Mouse (Mus musculus): Measurements from ENCODE around the gene Ankrd2.
A peak's percentile ranks its signal among the peaks of the same experiment; 100 is the strongest.

Ankrd2 gene

DNA sequence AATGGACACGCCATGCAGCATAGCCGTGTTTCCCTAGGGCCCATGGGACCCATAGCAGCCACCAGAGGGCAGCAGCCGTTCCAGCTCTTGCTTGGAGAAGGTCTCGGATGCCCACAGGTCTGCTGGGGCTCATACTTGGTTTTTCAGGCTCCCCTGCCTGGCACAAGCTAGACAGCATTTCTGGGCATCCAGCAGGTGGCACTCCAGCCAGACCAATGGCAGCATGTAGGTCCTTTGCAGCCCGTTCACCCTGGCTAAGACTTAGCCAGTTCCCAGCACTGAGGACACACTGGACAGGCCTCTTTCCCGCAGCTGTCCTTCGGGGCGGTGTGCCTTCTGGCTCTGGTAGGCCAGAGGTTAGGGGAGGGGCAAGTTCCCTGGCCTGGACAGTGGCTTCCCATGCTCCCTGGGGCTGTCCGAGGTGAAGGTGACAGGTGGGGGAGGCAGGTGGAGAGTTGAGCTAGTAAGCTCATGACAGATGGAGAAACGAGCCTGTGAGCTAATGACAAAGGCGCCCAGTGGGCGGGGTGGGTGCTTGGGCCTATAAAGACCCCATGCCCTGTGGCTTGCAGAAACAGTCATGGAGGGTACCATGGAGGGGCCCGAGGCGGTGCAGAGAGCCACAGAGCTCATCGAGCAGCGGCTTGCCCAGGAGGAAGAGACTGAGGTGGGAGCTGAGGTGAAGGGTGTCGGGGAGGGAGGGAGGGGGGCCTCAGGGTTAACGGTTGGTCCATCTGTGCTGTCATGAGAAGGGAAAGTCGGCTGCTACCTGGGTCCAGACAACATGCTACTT is at the start of gene Ankrd2:
Gene Ankrd2 (plus strand): TSS at position 545 of the 793 bp plus-strand sequence.
- peak; percentile 93 for DNase-seq (ENCODE audit: low spot score)

DNA sequence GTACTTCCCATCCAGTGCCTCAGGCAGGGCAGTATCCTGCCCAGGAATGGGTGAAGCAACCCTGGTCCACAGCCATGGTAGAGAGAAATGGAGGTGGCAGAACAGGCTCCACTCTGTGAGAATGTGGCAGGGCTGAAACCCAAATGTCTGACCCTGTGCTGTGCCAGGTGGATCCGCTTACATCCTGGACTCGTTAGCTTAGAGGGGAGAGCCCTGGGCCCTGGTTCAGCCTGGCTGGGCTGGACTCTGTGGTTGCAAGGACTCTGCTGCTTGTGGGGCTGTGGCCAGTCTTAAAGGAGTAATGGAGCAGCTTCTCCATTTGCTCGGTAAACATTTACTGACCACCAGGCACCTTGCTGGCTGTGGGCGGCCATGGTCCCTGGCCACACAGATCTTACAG is 48.6 kb upstream of the Ankrd2 start:
- DNase-seq (ENCODE audit: low spot score): no peak

DNA sequence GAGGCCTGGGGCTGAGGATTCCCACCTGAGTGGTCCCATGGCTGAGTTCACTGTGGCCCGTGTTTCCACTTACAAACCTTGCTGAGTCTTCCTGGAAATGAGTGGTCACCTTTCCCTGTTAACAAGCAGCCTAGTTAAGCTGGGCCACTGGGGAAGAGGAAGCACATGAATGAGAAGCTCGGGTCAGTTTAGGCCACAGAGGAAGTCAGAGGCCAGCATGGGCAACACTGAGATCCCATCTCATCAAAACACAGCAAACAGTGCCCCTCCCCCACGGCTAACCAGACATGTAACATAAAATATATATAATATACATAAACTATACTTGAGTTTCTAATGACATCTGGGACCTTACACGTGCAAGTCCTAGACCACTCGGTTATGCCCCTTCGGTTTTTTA is 46.0 kb upstream of the Ankrd2 start:
- no peak for DNase-seq (ENCODE audit: low spot score)

DNA sequence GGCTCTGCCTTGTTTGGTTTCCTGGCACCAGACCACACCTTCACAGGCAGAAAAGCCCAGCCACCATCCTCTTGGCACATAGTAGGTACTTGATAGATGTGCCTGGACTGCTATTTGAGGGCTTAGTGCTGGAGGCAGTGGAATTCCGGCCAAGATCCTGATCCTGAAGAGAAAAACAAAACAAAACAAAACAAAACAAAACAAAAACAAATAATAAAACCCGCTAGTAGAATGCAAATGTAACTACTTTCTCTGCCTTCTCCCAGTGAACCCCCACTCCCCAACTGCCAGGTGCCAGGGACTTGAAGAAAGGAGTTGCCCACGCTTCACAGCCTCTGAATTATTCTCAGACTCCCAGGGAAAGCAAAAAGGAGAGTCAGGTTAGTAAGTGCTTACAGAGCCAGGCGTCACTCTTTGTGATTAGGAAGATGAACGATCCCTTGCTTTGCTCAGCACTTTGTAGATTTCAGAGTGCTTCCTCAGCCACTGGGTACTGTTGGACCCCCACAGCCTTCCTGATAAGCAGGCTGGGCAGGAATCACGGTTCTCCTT is 43.8 kb upstream of the Ankrd2 start:
- no peak for DNase-seq (ENCODE audit: low spot score)

DNA sequence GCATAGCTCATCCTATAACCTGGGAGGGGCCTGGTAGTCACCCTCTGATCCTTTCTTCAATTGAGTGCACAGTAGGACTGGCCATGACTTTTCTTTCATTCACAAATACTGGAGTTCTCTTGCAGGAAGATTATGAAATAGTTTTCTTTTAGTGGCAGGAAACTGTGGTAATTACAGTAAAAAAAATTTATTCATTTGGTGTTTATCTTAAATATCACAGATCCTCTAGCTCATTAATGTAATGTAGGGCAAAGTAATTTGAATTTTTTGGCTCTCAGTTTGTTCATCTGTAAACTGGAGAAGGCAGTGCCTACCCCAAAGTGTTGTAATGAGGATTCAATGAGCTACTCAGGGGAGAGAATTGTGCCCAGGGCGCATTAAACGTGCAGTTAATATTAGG is 42.8 kb upstream of the Ankrd2 start:
- no peak for DNase-seq (ENCODE audit: low spot score)

DNA sequence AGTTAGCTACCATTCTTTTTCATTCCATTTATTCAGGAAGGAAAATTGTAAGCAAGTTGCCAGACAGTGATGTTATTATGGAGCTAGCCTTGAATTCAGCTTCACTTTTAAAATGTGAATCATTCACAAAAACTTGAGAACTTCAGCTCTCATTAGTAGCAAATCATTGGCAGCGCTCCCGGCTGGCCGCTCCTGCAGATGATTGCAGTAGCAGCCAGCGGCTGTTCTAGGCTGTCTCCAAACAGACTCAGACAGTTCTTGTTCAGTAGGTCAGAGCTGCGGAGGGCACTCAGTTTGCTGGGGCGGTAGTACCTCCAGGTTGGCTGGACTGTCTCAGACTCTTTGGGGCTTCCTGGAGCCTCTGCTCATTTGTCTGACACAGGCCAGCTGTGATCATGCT is 42.3 kb upstream of the Ankrd2 start:
- DNase-seq (ENCODE audit: low spot score): peak; percentile 57

DNA sequence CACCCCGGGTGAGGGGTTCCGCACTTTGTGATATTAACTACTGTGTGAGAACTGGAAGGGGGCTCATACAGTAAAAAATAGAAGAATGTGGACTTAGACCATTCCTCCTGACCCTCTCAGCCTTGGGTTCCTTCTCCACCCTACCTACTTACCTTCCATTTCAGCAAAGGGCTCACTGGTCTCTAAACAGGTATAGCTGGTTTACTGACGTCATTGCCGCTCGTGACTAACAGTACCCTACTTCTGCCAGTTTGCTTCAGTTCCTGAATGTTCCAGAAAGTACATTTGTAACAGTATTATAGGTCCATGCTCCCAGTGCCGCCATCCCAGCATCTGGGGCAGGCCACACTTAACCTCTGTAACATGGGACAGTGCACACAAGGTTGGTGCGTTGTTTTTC is 41.8 kb upstream of the Ankrd2 start:
- DNase-seq (ENCODE audit: low spot score): no peak

DNA sequence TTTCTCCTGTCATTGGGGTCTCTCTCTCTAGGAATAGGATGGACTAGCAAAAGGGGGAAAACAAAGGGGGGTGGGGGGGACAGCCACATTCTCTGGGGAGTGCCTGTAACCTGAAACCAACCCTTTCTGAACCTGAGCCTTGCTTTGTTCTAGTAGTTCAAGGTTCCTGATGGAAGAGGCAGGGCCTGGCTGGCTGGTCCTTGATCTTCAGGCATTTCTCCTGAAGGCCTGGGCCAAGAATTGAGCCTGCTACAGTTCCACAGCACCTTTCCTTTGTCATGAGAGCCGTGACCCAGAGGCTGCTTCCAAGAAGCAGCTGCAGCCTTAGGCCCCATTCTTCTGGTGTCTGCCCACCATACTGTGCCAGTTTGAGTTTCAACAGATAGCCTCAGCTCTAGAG is 40.3 kb upstream of the Ankrd2 start:
- no peak for DNase-seq (ENCODE audit: low spot score)

DNA sequence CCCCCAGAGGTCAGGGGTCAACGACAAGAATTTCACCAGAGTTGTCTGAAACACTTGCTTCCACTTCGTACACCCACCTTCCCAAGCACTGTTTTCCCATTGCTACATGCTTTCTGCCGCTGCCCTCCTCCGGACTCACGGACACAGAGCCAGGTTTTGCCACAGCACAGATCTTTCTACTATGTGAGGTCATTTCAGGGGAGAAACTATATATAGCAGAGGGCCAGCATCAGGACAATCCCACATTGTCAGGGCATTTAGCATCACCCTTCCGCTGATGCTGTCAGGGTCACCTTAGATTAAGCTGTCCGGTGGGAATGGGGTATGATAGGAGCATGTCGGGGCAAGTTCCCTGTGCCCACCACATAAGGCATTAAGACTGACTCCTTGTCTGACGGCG is 38.7 kb upstream of the Ankrd2 start:
- DNase-seq (ENCODE audit: low spot score): no peak

DNA sequence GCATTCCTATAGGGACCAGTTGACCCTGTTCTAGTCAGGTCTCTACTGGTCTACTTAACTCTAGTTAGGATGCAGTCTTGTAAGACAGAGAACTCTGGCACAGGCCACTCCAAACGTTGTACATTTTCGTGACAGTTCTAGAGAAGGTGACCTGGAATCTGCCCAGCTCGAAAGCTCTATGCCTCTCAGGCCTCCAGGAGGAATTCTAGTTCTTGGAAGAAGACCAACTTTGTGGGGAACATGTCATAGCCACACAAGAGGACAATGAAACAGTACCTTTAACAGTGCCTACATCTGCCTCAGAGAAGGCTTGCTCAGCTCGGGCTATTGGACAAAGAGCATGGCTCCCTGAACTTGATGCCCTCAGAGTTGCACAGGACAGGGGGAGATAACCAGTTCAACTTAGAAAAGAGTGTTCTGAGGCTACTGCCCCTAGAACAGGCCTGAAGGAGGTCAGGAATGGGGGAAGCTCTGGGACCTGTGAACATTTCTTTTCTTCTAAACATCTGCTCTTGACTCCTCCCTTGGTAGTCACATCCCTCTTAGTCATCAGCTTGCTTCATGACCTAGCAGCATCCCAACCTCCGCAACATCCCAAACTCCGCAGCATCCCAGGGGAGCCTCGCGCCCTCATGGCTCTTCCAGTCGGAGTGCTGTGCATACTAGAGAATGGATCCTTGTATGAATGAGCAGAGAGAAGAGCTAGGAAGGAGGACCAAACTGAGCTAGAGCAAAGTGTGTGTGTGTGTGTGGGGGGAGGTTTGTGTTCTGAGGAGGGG is 36.8 kb upstream of the Ankrd2 start:
- no peak for DNase-seq (ENCODE audit: low spot score)

DNA sequence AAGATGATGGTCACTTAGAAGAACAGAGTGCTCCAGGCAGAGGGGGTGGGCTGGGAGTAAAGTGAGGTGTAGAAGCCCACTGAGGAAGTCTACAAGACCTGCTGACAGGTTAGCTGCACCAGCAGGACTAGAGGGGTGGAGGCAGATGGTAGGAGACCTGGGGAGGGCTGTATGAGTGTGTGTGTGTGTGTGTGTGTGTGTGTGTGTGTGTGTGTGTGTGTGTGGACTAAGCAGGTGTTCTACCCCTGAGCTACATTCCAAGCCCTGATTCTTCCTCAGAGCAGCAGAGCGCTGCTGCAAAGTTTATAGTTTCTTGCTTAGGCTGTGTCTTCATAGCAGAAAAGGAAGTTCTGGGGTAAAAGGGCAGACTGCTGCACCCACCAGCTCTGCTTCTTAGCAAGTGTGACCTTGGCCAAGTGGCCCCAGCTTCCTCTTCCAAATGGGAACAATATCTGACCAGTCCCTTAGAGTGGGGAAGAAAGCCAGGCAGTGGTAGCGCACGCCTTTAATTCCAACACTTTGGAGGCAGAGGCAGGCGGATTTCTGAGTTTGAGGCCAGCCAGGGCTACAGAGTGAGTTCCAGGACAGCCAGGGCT is 36.0 kb upstream of the Ankrd2 start:
- no peak for DNase-seq (ENCODE audit: low spot score)

DNA sequence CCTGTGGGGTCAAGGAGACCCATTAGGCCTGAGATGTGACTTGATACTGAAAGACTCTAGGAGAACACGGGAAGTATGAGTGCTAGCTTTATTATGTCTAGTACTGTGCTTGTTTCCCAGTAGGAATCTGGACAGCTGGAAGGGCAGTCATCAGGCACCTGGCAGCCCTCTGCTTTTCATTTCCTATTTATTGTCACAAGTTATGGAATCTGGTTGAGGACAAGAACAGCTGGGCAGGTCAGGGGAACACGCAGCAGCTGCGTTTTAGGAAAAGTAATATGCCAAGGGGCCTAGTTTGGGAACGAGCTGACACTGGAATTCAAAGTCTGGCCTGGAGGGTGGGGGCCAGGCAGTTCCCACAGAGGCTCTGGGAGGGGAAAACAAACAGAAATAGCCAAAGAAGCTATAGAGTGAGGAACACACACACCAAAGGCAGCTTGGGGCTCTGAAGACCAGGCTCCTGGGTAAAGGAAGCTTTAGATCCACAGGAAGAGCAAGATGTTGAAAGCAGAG is 35.3 kb upstream of the Ankrd2 start:
- no peak for DNase-seq (ENCODE audit: low spot score)

DNA sequence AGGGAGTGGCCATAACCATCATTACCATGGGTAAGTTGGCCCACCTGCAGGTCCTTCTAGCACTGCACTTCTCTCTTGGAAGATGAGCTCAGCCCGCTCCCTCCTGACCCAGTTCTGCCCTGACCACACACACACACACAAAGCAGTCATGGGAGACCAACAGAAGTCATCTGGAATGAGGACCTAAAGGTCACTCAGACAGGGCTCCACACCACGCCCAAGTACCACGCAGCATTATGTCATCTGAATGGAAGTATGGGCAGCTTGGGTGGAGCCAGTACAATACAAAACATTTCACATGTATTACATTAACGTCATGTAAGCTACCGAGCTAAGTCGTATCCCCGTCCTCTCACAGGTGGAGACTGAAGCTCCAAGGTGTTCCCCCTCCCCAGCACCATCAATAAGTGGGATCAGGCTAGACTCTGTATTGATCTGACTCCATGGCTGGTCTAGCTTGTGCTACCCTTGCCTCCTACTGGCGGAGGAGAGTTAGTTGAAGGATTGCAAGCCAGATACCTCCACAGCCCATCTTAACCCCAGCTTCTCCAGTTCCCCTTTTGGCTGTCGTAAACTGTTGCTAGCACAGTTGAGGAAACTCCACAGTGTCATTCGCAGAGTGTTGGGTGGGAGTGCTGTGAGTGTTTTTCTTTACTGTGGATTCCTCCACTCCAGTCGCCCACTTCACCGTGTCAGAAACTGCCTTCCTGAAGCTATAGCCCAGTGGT is 34.4 kb upstream of the Ankrd2 start:
- no peak for DNase-seq (ENCODE audit: low spot score)

DNA sequence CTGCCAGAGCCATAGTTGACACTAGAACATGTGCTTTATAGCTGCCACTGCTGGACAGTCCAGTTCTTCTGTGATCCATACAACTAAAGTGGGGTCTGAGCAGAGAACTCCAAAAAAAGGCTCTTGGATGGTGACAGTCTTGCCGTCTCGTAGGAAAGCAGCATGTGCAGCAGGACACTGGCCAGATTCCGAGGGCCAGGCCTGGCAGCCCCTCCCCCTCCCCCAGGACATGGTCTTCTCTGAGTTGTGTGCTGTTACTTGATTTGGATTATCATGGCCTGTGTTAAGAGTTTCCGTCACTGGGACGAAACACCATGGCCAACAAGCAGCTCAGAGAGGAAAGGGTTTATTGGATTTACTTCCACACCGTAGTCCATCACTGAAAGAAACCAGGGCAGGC is 31.5 kb upstream of the Ankrd2 start:
- DNase-seq (ENCODE audit: low spot score): no peak

DNA sequence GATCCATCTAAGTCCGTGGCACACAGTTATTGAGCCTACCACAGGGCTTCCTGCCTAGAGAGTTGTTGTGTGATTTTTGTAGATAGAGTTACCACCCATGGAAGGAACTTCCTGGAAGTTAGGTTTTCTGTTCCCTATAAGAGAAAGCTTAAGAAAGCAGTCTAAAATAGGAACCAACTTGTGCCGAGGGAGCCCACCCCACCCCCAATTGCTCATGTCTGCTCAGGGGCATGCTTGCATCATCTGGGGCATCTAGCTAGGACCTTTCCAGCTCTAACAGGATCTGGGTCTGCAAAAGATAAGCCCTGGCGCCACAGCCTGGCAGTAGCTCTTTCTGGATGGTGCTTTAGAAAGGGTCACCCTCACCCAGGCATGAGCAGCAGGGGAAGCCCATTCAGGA is 30.2 kb upstream of the Ankrd2 start:
- no peak for DNase-seq (ENCODE audit: low spot score)

DNA sequence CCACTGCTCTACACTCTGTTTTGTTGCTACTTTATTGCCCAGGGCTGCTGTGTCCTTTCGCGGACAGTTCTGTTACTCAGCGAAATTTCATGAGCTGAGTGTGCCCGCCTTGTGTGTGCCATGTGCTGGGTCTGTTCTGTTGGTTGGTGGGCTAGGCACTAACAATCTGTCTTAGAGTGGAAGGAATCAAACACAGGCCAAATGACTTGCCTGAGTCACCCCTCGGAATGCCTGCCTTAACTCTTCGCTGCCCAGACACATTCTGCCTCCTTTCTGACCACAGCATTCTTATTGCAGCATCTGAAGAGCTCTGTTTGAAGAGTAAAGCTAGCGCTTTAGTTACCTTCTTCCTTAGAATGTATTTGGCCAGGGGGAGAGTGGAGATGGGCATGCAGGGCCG is 29.2 kb upstream of the Ankrd2 start:
- DNase-seq (ENCODE audit: low spot score): no peak

DNA sequence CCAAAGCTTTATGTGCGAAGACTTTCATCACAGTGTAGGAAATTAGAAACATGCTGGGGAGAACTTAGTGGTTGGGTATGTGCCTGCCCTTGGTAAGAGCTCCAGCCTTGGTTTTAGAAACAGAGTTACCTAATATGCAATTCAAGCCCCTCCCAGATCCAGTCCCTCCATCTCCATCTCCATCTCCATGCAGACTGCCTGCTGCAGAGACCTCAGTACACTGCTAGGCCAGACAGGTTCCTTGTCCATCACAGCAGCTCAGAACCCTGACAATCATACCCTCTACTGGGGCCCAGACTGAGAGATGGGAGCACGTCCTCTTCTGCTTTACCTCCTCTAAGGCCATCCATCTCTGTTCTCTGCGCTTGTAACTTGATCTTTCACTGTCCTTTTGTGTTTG is 27.2 kb upstream of the Ankrd2 start:
- no peak for DNase-seq (ENCODE audit: low spot score)

DNA sequence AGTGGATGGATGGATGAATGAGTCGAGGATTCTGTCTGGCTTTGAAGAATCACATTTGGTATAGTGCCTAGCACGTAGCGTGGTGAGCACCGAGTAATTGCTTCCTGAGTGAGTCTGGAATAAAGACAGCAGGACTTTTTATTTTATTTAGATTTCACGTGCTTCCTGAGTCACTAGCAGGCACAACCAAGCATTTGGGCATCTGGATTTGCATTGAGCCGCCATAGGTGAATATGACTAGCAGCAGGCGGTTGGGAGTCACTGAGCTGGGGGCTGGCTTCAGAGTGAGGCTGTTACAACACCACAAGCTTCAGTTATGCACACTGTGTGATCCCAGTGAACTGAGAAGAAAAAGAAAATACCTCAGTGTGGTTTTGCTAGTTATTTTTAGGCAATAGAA is 26.7 kb upstream of the Ankrd2 start:
- peak; percentile 42 for DNase-seq (ENCODE audit: low spot score)

DNA sequence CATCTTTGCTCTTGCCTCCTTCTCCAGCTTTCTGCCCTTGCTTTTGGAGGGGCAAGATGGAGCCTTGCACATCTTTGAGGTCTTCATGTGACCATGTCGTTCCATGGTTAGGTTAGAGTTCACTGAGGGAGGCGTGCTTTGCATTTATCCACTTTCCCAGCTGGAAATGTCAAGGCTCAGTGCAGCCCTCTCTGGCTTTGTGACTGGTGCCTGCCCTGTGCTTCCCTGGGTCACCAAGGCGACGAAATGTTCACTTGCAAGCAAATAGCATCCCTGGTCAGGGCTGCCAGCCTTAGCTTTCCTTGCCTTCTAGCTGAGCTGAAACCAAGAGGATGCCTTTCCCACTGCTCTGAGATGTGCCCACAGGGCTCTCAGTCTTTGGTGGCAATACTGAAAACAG is 25.4 kb upstream of the Ankrd2 start:
- no peak for DNase-seq (ENCODE audit: low spot score)

DNA sequence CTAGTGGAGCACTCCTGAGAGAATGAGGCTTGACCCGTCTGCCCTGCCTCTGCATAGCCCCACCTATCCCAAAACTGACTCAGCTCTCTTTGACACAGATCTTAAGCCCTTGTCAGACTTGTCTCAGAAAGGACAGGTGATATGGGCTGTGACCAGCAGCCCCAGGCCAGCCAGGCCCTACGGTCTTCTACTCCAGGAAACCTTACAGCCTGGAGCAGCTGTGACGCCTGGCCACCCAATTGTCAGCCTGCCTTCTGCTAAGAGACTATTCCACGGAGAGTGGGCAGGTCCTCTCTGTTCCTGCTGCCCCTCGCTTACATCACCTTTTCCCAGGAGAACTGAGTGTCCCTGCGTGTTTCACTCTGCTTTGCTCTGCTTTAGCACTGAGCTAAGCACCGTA is 24.7 kb upstream of the Ankrd2 start:
- no peak for DNase-seq (ENCODE audit: low spot score)

DNA sequence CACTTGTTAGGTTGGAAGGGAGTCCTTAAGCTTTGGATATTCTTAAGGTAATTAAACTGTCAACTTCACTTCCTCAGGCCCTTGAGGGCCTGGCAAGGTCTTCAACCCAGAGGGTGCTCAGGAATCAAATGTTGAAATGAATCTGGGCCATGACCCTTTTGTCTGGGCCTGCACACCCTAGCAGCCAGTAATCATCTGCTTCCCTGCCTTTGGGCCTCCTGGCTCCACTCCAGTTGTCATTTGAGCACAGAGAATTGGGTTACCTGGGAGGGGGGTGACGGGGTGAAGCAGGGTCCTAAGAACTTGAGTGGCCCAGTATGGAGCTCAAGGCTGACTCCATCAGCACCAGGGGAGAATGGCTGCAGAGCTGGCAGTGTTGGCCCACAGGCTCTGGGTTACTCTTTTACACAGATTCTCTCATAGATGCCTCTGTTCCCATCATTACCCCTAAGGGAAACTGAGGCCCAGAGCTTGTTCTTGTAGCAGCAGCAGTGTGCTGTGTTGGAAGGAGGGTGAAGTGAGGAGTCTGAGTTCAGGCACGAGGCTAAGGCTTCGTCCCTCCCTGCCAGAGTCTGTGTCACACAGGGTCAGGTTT is 21.5 kb upstream of the Ankrd2 start:
- no peak for DNase-seq (ENCODE audit: low spot score)

DNA sequence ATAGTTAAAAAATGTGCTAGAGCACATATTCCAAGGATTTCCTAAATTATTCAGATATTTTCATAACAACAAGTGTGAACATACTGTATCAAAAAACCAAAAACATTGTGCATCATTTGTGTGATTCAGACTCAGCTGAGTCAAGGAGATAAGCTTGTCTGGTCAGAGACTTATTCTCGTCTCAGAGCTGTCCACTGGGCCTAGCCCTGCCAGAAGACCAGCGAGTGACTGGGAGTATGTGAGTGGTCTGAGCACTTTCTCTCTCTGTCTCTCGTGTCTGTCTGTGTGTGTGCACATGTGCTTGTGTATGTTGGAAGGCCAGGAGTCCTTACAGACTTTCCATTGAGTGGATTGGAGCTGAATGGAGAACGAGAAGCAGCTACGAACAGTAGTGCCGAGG is 20.8 kb upstream of the Ankrd2 start:
- DNase-seq (ENCODE audit: low spot score): no peak

All from MN1 (cell line).